Mouse (Mus musculus): ENCODE measurements around the gene Ctnnb1. TPM values are rescaled to one million over a fixed set of nuclear protein-coding genes. Genes with fewer than 3 reads are reported as not detected.

The Ctnnb1 gene
- polyA plus RNA-seq, 1 experiment = 20.2 TPM

DNA sequence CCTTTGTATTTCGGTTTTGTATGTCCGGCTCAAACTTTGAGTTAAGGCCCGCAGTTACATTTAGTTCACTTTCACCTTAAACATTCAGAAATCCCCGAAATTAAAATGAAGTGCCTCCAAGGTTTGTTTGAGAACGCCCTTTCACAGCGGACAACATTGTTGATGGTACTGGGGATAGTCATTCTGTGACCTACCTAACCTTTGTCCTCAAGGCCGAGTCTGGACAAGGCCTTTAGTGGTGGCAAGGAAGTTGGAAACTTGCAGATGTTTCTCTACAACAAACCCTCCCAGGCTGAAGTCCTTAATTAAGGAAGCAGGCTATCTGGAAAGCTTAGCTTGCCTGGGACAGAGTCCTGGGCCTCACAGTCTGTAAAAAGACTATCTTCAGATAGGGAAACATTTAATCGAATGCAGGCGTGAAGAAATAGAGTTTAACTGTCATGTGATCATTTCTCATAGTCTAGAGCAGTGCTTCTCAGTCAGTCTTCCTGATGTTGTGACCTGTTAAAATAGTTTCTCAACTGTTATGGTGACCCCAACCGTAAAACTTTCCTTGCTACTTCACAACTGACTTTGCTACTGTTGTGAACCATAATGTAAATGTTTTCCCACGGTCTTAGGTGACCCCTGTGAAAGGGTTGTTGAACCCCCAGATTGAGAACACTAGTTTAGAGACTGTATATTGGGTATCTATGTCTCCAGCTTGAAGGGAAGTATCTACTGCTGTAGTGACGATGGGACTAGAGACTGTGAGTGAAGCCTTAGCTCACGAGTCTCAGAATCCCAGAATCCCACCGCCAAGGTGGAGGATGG is 6.0 kb downstream of the Ctnnb1 start:
- Histone ChIP-seq H3K27me3 (replicated peaks) (no peaks in the 10 kb centered on the region), H3K9me3 (no peaks in the 10 kb centered on the region), H3K36me3 (replicated peaks; ENCODE audit: low read length) (peaks cover 27% of the 10 kb centered on the region), H3K4me1 (peaks cover 53% of the 10 kb centered on the region), H3K4me3 (replicated peaks) (peak overlapping the region; percentile 95)
- TF ChIP-seq FLI1 (IDR thresholded peaks at IDR 0.05; ENCODE audit: low read length) (no peak), GATA1 (IDR thresholded peaks at IDR 0.05; ENCODE audit: borderline replicate concordance, low read length) (no peak)

DNA sequence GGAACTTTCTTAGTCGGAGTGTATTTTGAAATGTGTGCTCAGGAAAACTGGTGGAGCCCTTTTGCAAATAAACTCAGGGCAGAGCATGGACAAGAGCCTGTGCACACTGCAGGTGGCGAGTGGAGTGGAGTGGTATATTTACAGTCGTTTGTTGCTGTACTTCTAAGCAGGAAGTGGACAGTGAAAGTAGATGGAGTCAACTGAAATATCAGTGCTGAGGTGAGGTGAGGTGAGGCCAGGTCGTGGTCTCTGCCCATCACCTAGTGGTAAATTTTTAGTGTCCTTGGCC is 6.6 kb downstream of the Ctnnb1 start:
- TF ChIP-seq FLI1 (IDR thresholded peaks at IDR 0.05; ENCODE audit: low read length) (no peak), GATA1 (IDR thresholded peaks at IDR 0.05; ENCODE audit: borderline replicate concordance, low read length) (no peak)
- H3K4me3 ChIP-seq (replicated peaks) = peak overlapping the region; percentile 95
- H3K36me3 ChIP-seq (replicated peaks; ENCODE audit: low read length) = peaks cover 29% of the 10 kb centered on the region
- no peaks in the 10 kb centered on the region for H3K9me3 ChIP-seq
- H3K27me3 ChIP-seq (replicated peaks) = no peaks in the 10 kb centered on the region
- peaks cover 58% of the 10 kb centered on the region for H3K4me1 ChIP-seq

DNA sequence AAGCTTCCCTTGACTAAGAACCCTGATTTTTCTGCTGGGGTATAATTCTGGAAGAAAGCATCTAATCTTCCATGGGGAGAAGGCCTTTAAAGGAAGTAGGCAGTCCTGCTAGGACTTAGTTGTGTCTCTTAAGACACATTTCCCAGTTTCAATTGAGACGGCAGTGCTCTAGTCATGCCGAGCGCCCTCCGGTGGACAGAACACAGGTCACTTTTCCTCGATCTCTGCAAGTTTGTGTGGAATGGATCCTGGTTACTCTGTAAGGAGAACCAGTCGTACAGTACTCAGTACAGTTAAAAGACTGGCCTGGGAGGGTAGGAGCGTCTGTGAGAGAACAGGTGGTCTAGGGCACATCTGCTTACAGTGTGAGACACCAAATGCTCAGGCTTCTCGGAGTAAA is 7.3 kb downstream of the Ctnnb1 start:
- Histone ChIP-seq H3K4me3 (replicated peaks) (peak overlapping the region; percentile 95), H3K36me3 (replicated peaks; ENCODE audit: low read length) (peaks cover 33% of the 10 kb centered on the region), H3K27me3 (replicated peaks) (no peaks in the 10 kb centered on the region), H3K4me1 (peaks cover 66% of the 10 kb centered on the region), H3K9me3 (no peaks in the 10 kb centered on the region)
- TF ChIP-seq GATA1 (IDR thresholded peaks at IDR 0.05; ENCODE audit: borderline replicate concordance, low read length) (no peak), FLI1 (IDR thresholded peaks at IDR 0.05; ENCODE audit: low read length) (no peak)

DNA sequence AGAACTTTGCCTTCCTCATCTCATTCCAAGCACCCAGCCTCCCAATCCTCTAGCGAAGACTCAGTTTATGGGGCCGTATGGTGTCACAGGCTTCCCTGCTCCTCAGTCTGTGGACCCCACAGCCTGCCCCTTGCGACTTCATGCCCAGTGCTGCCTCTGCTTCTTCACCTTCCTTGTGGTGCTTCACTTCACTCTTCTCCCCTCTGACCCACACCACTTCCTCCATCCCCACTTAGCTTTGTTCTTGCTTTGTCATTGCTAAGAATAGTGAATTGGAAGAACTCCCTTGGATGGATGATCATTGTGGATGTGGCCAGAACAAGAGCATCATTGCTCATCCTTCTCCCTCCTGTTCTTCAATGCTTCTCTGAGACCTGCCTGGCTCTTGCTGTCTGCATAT is 11.8 kb downstream of the Ctnnb1 start:
- peak overlapping the region; percentile 74 for H3K4me3 ChIP-seq (replicated peaks)
- H3K4me1 ChIP-seq = peaks cover 98% of the 10 kb centered on the region
- no peaks in the 10 kb centered on the region for H3K27me3 ChIP-seq (replicated peaks)
- no peaks in the 10 kb centered on the region for H3K9me3 ChIP-seq
- TF ChIP-seq FLI1 (IDR thresholded peaks at IDR 0.05; ENCODE audit: low read length) (no peak), GATA1 (IDR thresholded peaks at IDR 0.05; ENCODE audit: borderline replicate concordance, low read length) (no peak)
- peaks cover 74% of the 10 kb centered on the region for H3K36me3 ChIP-seq (replicated peaks; ENCODE audit: low read length)

DNA sequence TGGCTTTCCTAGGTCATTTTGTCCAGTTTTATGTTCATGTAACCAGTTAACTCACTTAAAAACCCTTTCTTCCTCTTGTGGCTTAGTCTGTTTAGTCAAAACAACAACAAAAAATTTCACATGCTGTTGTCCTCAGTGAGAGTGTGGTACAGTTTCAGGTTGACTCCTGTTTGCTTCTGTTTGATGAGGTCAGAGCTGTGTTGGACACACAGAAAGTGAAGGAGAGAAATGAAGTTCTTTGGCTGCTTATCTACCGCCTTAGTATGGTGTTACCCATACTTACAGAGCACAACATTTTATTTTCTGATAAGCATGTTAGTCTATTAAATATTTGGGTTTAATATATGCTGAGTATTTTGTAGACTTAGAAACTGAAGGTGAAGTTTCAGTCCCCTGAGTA is 14.7 kb downstream of the Ctnnb1 start:
- no peak for TF ChIP-seq GATA1 (IDR thresholded peaks at IDR 0.05; ENCODE audit: borderline replicate concordance, low read length)
- no peak for TF ChIP-seq FLI1 (IDR thresholded peaks at IDR 0.05; ENCODE audit: low read length)
- no peaks in the 10 kb centered on the region for H3K27me3 ChIP-seq (replicated peaks)
- no peak overlapping the region for H3K4me3 ChIP-seq (replicated peaks)
- peaks cover 76% of the 10 kb centered on the region for H3K36me3 ChIP-seq (replicated peaks; ENCODE audit: low read length)
- H3K4me1 ChIP-seq = peaks cover 97% of the 10 kb centered on the region
- H3K9me3 ChIP-seq = no peaks in the 10 kb centered on the region

DNA sequence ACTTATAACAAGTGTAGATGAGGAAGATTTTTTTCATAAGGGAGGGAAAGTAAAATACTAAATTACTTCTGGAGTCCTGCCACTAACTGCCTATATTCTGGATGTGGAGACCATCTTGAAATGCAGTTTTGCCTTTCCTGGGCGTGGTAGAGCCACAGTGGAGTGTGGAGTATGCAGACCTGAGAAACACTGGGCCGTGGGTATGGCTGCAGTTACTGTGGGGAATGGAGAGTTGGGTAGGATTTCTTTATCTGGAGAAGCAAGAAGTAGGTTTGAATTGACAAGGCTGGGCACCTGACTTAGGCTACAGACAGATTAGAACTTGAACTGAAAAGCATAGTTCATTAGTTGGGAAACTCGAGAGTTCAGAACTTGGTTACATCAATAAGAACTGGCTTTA is 15.2 kb downstream of the Ctnnb1 start:
- H3K4me1 ChIP-seq = peaks cover 96% of the 10 kb centered on the region
- no peak overlapping the region for H3K4me3 ChIP-seq (replicated peaks)
- no peaks in the 10 kb centered on the region for H3K27me3 ChIP-seq (replicated peaks)
- no peak for TF ChIP-seq FLI1 (IDR thresholded peaks at IDR 0.05; ENCODE audit: low read length)
- TF ChIP-seq GATA1 (IDR thresholded peaks at IDR 0.05; ENCODE audit: borderline replicate concordance, low read length) = no peak
- peaks cover 78% of the 10 kb centered on the region for H3K36me3 ChIP-seq (replicated peaks; ENCODE audit: low read length)
- H3K9me3 ChIP-seq = no peaks in the 10 kb centered on the region

DNA sequence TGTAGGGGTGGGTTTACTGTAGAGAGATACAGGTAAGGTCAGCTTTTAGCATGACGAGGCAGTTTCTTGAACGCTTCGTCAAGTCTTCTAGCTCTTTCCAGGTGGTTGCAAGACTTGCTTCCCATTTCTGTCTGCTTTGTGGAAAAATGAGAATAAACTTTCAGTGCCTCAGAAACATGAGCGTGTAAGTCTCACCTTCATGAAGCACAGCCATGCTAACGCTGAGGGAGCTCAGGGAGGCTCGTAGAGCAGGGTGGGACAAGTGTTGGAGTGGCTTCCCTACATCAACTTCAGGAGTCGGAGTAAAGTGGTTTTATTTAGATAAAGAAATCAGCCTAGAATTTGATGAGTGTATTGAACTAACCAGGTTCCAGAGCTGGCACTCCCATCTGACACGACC is 17.1 kb downstream of the Ctnnb1 start:
- no peak overlapping the region for H3K4me3 ChIP-seq (replicated peaks)
- peaks cover 90% of the 10 kb centered on the region for H3K4me1 ChIP-seq
- peaks cover 86% of the 10 kb centered on the region for H3K36me3 ChIP-seq (replicated peaks; ENCODE audit: low read length)
- H3K9me3 ChIP-seq = no peaks in the 10 kb centered on the region
- no peak for TF ChIP-seq GATA1 (IDR thresholded peaks at IDR 0.05; ENCODE audit: borderline replicate concordance, low read length)
- TF ChIP-seq FLI1 (IDR thresholded peaks at IDR 0.05; ENCODE audit: low read length) = no peak
- no peaks in the 10 kb centered on the region for H3K27me3 ChIP-seq (replicated peaks)

DNA sequence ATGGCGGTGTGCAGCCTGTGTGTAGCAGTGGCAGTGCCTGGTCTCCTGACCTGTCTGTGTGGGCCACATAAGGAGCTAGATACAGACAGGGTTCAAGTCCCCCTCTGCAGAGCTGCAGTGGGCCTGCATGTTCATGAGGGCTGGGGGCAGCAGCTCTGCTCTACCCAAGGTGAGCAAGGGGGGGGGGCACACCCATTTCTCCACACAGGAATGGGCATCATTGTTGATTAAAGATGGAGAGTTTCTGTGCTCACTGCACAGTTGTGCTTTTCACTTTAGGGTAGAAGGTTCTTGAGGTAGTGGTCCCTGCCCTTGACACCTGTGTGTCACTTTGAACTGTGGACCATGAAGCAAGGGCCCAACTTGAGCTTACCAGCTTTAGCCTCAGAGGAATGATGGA is 19.8 kb downstream of the Ctnnb1 start:
- Histone ChIP-seq H3K9me3 (no peaks in the 10 kb centered on the region), H3K4me1 (peaks cover 71% of the 10 kb centered on the region), H3K4me3 (replicated peaks) (peak overlapping the region; percentile 46), H3K36me3 (replicated peaks; ENCODE audit: low read length) (peaks cover 86% of the 10 kb centered on the region), H3K27me3 (replicated peaks) (no peaks in the 10 kb centered on the region)
- no peak for TF ChIP-seq GATA1 (IDR thresholded peaks at IDR 0.05; ENCODE audit: borderline replicate concordance, low read length)
- no peak for TF ChIP-seq FLI1 (IDR thresholded peaks at IDR 0.05; ENCODE audit: low read length)

DNA sequence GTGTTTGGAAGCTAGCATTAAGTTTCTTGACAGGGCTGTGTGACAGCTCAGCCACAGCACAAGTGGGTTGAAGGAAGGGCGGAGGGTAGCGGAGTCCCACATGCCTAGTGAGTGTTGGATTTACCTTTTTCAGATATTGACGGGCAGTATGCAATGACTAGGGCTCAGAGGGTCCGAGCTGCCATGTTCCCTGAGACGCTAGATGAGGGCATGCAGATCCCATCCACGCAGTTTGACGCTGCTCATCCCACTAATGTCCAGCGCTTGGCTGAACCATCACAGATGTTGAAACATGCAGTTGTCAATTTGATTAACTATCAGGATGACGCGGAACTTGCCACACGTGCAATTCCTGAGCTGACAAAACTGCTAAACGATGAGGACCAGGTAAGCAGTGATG is 21.7 kb downstream of the Ctnnb1 start:
- Histone ChIP-seq H3K36me3 (replicated peaks; ENCODE audit: low read length) (peaks cover 89% of the 10 kb centered on the region), H3K4me3 (replicated peaks) (no peak overlapping the region), H3K4me1 (peaks cover 55% of the 10 kb centered on the region), H3K27me3 (replicated peaks) (no peaks in the 10 kb centered on the region), H3K9me3 (no peaks in the 10 kb centered on the region)
- TF ChIP-seq FLI1 (IDR thresholded peaks at IDR 0.05; ENCODE audit: low read length) (no peak), GATA1 (IDR thresholded peaks at IDR 0.05; ENCODE audit: borderline replicate concordance, low read length) (no peak)

DNA sequence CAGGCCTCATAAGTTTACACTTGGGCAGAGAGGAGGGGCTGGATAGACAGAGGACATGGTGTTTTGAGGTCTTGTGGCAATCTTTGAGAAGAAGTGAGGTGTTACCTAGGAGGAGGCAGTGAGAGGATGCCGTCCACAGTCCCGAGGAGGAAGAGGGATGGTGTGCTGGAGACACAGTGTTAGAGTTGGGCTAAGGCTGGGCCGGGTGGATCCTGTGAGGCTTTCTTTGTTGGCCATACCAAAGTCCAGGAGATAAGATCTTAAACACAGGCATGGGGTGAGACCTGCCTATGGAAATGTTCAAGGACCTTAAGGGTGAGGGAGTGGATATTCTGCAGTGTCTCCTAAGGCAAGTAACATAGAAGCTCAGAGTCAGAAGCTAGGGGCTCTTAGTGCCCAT is 22.9 kb downstream of the Ctnnb1 start:
- H3K36me3 ChIP-seq (replicated peaks; ENCODE audit: low read length) = peaks cover 95% of the 10 kb centered on the region
- H3K27me3 ChIP-seq (replicated peaks) = no peaks in the 10 kb centered on the region
- H3K4me1 ChIP-seq = peaks cover 48% of the 10 kb centered on the region
- TF ChIP-seq FLI1 (IDR thresholded peaks at IDR 0.05; ENCODE audit: low read length) = no peak
- no peak for TF ChIP-seq GATA1 (IDR thresholded peaks at IDR 0.05; ENCODE audit: borderline replicate concordance, low read length)
- H3K4me3 ChIP-seq (replicated peaks) = no peak overlapping the region
- H3K9me3 ChIP-seq = no peaks in the 10 kb centered on the region

Measured in megakaryocyte, embryonic 14.5 days (primary cell).